Mouse (Mus musculus): ENCODE measurements at regions not wholly inside any gene's neighbourhood (a gene's known extent, or its start where the extent isn't known, plus 50 kb on each side); places are given as distances from the start of the nearest gene placed in this dataset.

DNA sequence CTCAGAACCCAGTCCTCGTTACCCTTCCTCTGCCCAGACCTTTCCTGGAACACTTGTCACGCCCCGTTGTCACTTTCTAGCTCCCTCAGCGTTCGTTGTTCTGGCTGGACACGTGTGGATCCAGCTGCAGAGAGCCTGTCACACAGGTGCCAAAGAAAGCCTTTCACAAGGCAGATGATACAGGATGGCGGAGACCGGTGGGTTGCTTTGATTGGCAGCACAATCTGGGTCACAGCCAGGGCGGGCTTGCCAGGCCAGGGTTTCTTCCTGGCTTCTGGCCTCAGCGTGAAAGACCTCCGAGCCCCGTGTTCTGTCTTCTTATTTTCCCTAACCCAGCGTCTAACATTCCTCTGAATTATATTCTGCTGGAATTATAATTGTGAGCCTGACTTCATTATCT lies 94.7 kb upstream of the Tmem189 start:
- no peak for TF ChIP-seq GATA4 (IDR thresholded peaks at IDR 0.05; ENCODE audit: insufficient replicate concordance, low read length)

DNA sequence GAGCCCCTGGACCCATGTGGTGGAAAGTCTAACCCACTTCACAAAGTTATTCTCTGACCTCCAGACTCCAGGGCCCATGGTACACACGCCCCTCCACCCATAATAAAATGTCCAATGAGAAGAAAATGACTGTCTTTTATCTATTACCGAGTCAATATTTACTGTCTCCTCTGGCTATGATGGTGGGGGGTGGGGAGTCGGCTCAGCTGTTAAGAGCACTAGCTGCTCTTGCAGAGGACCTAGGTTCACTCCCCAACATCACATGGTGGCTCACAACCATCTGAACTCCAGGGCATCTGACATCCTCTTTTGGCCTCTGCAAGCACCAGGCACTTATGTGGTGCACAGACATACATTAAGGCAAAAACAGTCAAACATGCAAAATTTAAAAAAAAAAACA lies 93.8 kb upstream of the Tmem189 start:
- TF ChIP-seq GATA4 (IDR thresholded peaks at IDR 0.05; ENCODE audit: insufficient replicate concordance, low read length): no peak

DNA sequence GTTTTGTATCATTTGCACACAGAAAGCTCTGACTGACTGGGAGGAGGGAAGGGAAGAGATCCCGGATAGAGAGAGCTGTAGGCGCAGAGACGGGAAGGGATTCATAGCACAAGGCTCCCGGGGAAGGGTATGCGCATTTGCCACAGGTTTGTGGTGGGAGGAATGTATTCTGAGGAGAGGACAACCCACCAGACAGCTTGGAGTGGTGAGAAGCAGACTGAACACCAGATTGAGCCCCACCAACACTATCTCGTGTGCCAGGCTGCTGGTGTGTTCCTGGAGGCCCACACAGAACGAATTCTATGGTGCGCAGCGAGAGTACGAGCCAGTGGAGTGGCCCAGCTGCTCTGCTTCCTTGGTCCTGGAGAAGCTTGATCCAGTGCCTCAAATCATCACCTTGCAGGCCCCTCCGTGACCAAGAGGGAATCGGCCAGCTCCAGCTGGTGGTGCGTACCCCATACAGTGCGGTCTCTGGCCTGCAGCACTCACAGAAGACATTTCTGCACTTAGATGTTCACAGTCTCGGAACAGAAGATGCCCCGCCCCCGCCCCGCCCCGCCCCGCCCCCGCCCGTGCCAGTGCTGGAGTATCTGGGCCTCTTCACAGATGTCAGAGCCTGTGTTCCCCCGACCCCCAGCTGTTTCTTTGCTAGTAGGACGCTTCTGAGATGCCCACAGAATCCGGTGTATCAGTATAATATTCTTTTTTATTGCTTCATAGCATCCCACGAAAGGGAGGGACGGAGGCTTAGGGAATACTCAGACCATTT lies 92.8 kb upstream of the Tmem189 start:
- TF ChIP-seq GATA4 (IDR thresholded peaks at IDR 0.05; ENCODE audit: insufficient replicate concordance, low read length): no peak

DNA sequence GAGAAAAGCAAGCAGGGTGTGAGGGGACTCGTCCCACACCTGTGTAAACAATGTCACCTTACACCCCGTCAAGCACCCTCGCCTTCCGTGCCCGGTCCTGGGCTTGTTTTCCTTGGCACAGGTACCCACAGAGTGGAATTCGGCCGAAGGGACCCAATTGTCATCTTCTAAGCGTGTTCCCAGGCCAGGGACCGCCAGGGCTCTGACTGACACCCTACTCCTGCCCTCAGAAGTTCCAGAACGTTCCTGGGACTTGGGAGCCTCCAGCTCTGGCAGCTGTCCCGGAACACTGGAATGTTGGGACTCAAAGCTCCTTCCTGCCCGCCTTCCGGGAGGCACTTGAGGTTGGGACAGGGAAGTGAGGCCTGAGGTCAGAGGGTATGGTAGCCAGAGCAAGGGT lies 91.9 kb upstream of the Tmem189 start:
- 0 out of 2 replicates have a peak, but pooled peaks have one; percentile 14 for TF ChIP-seq GATA4 (IDR thresholded peaks at IDR 0.05; ENCODE audit: insufficient replicate concordance, low read length)

DNA sequence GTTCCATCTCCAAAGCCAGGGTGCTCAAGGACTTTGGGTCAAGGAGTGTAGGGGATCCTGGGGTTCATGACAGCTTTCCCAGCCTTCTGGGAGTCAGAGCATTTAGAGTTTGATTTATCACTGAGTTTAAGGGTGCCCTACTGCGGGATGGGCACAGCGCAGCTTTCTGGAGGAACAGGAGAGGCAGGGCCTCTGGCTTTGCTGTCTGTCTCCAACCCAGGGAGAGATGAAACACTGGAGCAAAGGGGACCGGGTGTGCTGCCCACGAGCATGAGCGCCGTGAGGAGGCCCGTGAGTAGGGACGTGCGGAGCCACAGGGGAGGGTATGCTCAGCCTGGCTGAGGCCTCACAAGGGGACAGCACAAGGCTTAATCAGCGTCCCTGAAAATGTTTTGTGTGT lies 89.1 kb upstream of the Tmem189 start:
- no peak for TF ChIP-seq GATA4 (IDR thresholded peaks at IDR 0.05; ENCODE audit: insufficient replicate concordance, low read length)

GRCm38 (mm10) chr2:167778271-167778670 lies 88.6 kb upstream of the Tmem189 start:
- no peak for TF ChIP-seq GATA4 (IDR thresholded peaks at IDR 0.05; ENCODE audit: insufficient replicate concordance, low read length)

- TF ChIP-seq GATA4 (IDR thresholded peaks at IDR 0.05; ENCODE audit: insufficient replicate concordance, low read length): no peak
Observed at GRCm38 (mm10) chr2:167777331-167778085, 87.9 kb upstream of the Tmem189 start.

- no peak for TF ChIP-seq GATA4 (IDR thresholded peaks at IDR 0.05; ENCODE audit: insufficient replicate concordance, low read length)
Observed at GRCm38 (mm10) chr2:167776251-167777168, 86.9 kb upstream of the Tmem189 start.

- no peak for TF ChIP-seq GATA4 (IDR thresholded peaks at IDR 0.05; ENCODE audit: insufficient replicate concordance, low read length)
Observed at GRCm38 (mm10) chr2:167775218-167775915, 85.7 kb upstream of the Tmem189 start.

DNA sequence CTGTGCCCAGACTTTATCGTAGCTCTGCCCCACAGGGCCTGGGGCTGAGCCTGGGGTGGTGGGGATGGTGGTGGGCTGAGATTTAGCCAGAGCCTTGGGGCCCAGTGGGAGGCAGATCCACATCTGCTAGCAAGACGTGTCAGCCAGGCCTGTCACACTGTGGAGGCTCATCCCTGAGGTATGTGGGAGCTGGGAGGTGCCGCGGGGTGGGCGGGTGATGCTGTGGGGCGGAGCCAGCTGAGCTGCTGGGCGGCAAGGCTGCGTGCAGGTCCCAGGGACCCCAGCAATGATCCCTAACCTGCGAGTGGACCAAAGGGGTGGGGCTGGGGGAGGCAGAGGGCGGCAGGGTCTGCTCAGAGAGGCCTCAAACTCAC lies 85.2 kb upstream of the Tmem189 start:
- no peak for TF ChIP-seq GATA4 (IDR thresholded peaks at IDR 0.05; ENCODE audit: insufficient replicate concordance, low read length)

GRCm38 (mm10) chr2:167774166-167774805 lies 84.7 kb upstream of the Tmem189 start:
- no peak for TF ChIP-seq GATA4 (IDR thresholded peaks at IDR 0.05; ENCODE audit: insufficient replicate concordance, low read length)

GRCm38 (mm10) chr2:167772834-167773233 lies 83.2 kb upstream of the Tmem189 start:
- TF ChIP-seq GATA4 (IDR thresholded peaks at IDR 0.05; ENCODE audit: insufficient replicate concordance, low read length): no peak

DNA sequence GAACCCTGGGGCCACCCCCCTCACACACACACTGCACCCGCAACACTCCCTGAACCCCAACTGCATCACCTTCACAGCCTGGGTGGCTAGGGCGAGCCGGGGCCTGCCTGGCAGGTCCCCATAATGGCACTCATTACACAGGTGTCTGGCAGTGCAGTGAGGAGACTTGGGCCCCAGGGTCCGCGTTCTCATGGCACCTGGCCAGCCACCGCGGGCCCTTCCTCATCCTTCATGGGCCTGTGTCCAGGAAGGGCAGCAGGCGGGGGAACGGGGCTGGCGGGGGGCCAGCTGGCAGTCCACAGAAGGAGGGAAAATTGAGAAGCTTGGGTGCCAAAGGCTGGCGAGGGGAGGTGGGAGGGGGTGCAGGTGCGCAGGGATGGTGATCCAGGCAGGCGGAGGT lies 78.3 kb upstream of the Tmem189 start:
- TF ChIP-seq GATA4 (IDR thresholded peaks at IDR 0.05; ENCODE audit: insufficient replicate concordance, low read length): no peak

GRCm38 (mm10) chr2:167767371-167767770 lies 77.7 kb upstream of the Tmem189 start:
- TF ChIP-seq GATA4 (IDR thresholded peaks at IDR 0.05; ENCODE audit: insufficient replicate concordance, low read length): peak; percentile 66; the same call in 1 of the 2 replicates

Measured in liver, adult (tissue).